Mouse (Mus musculus): ENCODE results near the gene Pip4k2a.
"Not testable (repeated sequence)": the region's sequence is repeated elsewhere in the genome, so short reads cannot be mapped to it uniquely, and the experiment has no call there.

The Pip4k2a gene

DNA sequence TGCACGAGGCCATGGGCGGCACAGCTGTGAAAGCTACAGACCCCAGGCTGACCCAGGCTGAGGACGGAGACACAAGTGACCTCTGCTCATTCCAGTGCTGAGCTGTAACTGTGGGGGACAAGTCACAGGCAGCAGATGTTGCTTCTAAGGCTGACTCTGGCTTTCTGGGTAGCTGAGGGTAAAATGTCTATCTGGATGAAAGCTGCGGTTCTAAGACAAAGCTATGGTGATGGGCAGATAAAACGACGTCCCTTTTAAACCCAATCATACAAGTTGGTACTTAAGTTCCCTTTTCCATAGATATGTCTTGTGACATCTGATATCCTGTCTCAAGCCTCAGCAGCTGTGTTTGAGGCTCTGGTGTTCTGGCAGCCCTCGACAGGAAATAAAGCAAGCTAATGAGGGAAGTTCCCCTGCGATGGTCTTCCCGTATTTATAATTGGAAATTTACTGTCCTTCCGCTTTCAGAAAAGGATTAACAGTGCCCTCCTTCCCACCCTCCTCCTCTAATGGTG lies 100.1 kb downstream of the Pip4k2a start:
- DNase-seq (ENCODE audit: low read depth, low spot score) = no peak

DNA sequence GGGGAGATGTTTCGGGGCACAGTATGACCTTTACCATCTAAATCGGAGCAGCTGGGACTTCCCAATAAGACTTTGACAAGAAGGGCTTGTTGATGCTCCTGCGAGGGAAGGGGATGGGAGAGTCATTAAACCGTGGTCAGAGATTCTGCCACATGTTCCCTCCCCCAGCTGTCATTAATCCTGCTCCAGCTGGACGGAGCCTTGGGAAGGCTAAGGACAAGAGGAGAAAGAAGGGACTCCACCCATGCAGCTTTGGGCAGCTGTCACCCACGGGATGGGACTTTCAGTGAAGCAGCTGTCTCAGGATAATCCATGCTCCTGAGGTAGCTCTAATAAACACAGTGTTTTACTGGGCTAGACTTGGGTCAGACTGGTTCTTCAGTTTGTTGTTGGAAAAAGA lies 101.9 kb downstream of the Pip4k2a start:
- no peak for DNase-seq (ENCODE audit: low read depth, low spot score)

DNA sequence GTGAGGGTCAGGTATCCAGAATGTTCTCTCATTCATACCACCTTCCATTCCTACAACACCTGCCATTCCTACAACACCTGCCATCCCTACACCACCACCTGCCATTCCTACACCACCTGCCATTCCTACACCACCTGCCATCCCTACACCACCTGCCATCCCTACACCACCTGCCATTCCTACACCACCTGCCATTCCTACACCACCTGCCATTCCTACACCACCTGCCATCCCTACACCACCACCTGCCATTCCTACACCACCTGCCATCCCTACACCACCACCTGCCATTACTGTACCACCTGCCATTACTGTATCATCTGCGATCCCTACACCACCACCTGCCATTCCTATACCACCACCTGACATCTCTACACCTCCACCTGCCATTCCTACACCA lies 104.6 kb downstream of the Pip4k2a start:
- not testable (repeated sequence) for DNase-seq (ENCODE audit: low read depth, low spot score)

DNA sequence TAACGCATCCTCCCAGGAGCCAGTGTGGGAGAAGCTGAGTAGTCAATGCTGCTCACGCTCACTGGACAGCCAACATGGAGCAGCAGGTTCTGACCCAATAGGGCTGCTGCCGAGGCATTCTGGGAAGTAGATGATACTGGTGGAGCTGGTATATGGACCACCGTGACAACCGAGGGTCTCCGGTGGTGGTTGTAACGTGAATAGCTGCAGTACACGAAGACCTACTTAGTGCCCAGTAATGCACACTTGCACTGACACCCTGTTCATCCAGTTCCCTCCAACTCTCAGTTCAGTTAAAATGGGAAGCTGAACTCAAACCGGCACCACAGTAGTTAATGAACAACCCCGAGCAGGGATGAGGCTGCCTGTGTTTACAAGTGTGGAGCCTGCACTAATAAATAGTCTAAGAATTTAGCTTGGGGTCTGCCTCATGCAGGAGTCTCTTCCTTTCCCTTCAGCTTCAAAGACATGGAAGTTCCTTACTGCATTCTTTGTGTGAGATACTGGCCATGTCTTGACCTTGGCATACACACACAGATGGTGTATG lies 105.9 kb downstream of the Pip4k2a start:
- no peak for DNase-seq (ENCODE audit: low read depth, low spot score)

DNA sequence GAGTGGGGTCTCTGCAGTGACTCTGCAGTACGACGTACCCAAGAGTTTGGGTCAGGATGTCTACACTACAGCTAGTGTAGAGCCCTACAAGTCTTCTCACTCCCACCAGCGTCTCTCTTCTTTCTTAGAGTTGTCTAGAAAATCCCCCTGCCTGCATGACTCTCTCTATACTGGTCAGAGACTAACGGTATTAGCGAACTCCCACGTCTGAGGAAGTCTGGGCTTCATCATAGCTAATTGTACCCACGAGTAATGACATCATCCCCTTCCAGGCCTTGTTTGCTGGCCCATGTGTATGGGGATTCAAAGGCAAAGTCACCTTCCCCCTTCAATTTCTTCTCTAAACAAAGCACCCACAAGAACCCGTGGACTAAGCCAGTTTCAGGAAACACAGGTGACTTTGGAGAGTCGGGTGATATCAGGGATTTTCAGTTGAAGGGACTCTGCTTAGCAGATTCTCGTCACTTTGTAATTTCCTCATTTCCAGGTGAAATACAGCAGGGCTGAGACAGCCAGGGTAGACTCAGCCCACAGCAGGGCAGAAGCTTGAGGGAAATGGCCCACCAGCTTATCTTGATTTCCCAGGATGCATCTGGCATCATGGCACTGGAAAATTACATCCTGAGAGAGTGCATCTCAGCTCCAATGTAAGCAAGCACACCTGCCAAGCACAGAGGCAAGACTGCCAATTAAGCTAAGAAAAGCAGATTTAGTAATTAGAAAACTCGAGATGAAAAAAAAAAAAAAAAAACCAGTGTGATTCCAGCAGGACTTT lies 107.5 kb downstream of the Pip4k2a start:
- no peak for DNase-seq (ENCODE audit: low read depth, low spot score)

DNA sequence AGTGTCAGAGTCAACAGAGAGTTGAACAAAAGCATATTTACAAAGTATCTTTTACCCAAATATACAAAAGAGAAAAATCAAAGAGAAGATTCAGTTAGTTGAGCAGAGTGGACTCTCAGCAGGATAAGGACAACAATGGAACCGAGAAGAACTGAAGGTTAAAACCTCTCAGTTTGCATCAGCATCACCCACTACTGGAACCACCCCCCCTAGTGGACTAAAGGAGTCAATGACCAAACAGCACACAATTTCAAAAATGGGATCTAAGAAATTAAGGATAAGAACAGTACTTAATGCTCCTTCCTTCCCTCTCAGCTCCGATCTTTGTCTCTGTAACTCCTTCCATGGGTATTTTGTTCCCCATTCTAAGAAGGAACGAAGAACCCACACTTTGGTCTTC lies 113.6 kb downstream of the Pip4k2a start:
- peak; percentile 16 for DNase-seq (ENCODE audit: low read depth, low spot score)

DNA sequence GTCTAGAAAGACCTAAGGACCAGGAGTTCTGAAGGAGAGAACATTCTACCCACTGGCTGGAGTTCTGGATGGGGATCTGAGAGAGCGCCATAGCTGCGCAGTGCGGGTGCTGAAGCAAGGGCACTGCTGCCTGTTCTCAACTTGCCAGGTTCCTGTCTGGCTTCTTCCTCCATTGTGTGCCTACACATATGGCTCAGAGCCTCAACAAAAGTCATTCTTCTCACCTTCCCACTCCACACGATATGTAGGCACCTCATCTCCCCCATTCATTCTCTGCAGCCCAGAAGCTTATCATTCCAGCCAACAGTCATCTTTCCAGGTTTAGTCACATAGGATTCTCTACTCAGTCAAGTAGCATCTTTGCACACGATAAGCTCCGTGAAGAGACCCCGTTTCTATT lies 123.3 kb downstream of the Pip4k2a start:
- no peak for DNase-seq (ENCODE audit: low read depth, low spot score)

DNA sequence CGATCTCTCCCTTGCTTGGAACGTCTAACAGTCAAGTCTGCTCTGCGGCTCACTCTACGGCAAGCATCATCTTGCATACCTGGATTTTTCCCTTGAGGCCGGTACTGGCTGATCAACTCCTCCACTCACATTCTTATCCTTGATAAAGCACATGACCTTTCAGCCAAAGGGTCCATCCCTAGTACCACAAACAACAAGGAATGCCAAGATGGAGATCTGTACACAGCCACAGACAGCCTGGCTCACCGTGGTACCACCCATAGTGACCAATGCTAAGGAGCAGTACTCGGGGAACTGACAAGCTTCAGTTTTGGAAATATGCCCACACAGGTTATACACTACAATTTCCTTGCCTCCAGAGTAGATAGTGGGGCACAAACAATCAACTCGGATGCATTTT lies 123.9 kb downstream of the Pip4k2a start:
- DNase-seq (ENCODE audit: low read depth, low spot score) = no peak

DNA sequence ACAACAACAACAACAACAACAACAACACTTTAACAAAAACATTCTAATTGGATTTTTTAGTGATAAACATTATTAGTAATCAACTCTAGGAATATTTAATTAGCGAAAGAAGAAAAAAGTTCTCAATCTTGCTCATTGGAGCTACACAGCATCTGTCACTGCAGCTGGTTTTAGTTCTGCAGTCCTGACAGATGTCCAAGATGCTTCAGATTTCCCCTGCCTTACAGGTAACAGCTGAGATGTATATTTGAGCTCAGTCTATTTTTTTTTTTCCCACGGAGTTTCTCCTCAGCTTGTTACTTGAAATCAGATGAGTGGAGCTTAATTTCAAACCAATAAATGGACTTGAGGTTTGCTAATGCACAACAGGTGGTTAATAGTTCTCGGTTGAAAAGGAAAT lies 124.5 kb downstream of the Pip4k2a start:
- no peak for DNase-seq (ENCODE audit: low read depth, low spot score)

DNA sequence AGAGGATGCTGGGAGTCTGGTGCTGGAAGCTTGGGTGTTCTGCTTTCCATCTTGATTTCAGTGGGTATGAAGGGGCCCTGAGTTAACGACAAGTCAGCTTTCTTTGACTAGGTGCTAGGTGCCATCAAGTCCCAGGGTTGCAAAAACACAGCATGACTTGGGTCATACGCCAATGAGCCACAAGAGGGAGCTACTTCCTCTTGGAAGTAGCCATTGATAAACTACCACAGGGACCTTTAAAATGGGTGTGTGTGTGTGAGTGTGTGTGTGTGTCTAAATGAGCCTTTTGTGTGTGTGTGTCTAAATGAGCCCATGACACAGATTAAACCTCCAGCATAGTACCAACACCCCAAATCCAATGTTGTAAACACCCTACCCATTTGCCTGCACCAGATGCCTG lies 125.1 kb downstream of the Pip4k2a start:
- DNase-seq (ENCODE audit: low read depth, low spot score) = peak; percentile 71

DNA sequence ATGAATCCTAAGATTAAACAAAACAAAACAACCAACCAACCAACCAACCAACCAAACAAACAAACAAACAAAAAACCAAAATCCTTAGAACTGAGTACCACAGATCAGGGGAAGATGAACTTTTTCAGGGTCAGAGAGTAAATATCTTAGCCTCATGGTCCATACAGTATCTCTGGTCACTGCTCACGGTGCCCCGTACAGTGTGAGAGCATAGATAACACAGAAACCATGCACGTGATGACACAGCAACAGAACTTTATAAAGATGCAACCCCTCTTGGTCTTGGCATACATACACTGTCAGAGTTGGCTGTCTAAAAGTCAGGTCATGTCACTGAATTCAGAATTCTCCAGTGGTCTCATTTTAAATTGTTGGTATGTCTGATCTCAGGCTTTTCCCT lies 126.8 kb downstream of the Pip4k2a start:
- DNase-seq (ENCODE audit: low read depth, low spot score) = no peak

DNA sequence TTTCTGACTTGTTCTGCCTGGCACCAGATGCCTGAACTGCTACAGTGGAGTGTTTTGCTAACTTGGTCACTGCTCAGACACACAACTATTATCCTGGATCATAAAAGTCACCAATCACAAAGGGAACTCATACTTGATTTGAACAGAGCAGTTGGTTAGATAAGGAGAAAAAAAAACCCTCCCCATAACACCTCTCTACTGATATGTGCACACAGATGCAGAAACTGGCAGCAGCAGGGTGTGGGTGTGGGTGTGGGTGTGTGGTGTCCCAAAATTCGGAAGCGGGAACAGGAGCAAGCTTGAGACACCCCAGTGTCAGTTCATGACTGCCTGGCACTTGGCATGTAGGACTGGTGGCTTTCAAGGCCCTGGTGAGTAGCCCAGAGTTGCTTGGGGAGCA lies 130.9 kb downstream of the Pip4k2a start:
- DNase-seq (ENCODE audit: low read depth, low spot score) = no peak

DNA sequence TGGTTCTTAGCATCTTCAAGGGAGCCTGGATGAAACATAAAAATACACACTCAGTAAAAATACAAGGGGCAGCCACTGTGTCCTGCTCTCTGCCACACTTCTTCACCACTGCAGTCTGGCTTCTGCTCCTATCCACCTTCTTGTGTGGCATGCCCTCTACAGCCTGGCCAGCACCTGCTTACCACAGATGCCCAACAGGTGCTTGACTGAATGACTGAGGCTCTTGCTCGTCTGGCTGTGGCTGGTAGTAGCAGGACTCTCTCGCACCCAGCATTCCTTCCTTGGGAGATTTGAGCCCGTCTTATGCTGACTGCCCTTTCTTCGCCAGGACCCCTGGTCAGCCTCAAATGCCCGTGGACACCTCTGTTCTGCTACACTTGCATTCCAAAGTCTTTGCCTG lies 133.2 kb downstream of the Pip4k2a start:
- DNase-seq (ENCODE audit: low read depth, low spot score) = no peak

DNA sequence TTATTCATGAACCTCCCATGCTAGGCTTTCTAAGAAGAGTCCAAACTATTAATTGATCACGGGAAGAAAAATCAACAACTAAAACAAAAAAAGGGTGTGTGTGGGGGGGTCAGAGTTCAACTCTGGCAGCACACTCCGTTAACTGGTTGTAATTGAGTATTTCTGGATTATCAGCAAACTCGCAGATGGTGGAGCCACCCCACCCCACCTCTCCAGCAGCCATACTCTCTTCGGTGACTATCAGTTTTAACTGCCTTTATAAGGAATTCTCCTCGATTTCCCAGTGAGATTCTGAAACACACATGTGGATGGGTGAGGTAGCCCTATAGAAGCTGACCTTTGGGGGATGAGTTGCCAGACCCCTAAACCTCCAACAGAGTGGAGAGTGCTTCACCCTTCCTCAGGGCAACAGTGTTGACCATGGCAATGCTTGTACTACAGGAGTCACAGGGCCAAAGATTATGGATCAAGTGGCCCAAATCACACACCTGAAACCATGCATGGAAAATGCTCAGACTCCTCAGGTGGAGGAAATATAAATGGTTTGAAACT lies 136.2 kb downstream of the Pip4k2a start:
- no peak for DNase-seq (ENCODE audit: low read depth, low spot score)

DNA sequence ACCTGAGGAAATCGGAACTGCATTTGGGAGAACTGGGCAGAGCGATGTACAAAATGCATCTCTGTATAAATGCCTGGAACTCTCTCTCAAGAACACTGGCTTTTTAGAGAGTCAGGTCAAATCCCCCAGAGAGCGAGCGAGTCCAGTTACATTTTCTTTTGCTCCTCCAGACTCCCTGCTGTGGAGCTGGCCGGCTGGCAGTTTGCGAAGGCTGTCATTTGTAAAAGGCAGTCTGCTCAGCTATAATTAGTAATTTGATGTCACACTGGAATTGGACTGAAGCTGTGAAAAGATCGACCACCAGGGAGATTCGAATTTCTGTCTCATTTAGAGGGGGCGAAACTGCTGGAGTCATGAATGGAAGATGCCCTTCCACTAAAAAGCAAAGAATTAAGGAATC lies 137.2 kb downstream of the Pip4k2a start:
- peak; percentile 17 for DNase-seq (ENCODE audit: low read depth, low spot score)

DNA sequence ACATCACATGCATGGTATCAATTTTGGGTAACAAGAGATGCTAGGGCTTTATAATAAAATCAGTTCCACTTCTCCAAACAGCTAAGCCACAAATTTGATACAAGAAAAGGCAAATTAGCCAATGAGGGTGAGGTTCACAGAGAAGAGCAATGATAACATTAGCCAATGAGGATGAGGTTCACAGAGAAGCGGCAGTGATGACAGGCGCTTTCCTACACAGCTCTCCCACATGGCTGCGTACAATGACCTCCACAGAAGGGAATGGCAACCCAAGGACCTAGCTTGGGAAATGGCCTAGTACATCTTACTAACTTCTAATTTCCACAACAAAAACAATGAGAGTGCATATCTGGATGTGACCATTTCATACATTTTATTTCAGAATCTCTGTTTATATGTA lies 140.0 kb downstream of the Pip4k2a start:
- DNase-seq (ENCODE audit: low read depth, low spot score) = no peak

DNA sequence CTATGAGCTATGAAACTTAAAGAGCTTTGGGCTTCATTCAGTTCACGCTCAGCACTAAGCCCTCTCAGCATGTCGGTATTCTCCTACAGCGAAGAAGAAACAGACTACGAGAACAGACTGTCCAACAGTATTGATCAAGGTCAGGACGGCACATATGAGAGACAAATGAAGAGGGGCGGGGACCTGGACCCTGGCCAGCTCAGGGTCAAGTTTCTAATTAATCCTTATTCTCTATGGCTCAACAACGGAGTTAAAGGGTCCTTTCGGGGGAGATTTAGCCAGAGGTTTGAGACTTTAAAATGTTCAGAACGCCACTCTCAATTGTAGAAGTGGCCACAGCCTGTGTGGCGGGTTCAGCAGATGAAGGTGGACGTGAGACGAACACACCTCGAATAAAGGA lies 141.5 kb downstream of the Pip4k2a start:
- no peak for DNase-seq (ENCODE audit: low read depth, low spot score)

DNA sequence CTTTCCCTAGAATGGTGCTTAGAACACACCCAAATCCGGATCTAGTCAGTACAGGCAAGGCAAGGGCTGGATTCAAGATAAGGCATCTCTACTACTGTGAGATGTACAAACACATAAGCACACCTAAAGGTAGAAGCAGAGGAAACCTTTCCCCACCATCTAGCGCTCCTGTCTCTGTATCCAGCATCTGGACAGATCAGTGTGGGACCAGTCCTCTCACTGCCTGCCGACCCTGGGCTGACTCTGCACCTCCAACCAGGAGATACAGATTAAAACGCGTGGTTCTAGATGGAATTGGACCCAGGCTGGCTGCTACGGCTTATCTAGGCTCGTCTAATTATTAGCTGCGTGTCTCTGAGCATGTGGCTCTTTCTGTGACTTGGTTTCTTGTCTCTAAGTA lies 142.7 kb downstream of the Pip4k2a start:
- DNase-seq (ENCODE audit: low read depth, low spot score) = no peak

DNA sequence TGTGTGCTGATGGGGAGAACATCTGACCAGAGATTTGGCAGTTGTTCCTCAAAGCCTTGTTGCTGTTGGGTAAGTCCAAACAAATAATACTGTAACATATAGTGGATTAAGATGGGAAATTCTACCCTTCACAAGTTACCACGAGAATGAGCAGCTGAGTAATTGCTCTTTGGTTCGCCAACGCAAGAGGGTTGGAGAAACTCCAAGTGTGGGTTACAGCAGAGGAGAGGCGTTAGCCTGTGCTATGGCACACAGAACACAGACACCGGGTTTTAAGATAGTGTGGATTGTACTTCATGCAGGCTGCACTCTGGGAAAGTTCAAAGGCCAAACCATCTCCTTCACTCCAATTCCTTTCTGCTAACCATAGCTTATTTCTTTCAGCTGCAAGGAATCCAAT lies 144.6 kb downstream of the Pip4k2a start:
- DNase-seq (ENCODE audit: low read depth, low spot score) = no peak

DNA sequence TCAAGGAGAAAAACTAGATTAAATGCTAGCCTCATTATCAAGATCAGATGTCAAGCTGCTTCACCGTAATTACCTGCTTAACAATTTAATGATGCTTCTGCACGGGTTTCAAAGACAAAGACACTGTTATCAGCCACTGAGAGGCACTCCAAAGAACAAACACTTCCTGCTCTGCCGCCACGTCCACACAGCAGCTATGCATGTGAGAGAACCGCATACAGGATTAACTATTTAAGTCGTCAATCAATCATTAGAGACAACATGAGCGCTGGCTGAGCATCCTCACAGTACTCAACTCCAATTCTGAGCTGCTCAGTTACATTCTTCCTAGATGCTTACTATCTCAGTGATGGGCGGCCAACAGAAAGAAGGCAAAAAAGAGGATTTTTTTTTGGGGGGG lies 147.3 kb downstream of the Pip4k2a start:
- no peak for DNase-seq (ENCODE audit: low read depth, low spot score)

DNA sequence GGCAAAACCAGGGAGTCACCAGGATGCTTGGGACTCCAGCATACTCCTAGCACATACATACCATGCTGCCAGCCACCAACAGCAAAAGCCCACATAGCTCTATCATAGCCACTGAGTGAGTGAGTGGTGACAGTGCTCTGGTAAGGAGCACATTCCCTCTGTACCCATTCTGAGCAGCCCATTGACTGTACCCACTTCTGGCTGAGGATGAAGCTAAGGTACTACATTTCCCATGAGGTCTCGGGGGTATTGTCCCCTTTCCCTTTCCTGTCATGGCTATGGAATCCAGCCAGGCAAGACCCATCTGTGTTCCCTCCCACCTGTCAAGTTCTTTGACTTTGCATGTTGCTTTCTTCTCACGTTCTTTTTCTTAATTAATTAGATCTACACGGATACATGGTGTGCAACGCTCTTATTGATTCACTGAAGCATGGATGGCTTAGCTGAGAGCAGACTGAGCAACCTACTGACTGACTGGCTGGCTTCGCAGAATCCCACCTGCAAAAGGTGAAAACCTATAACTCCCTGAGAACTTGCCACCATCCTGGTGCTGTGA lies 149.8 kb downstream of the Pip4k2a start:
- DNase-seq (ENCODE audit: low read depth, low spot score) = no peak

DNA sequence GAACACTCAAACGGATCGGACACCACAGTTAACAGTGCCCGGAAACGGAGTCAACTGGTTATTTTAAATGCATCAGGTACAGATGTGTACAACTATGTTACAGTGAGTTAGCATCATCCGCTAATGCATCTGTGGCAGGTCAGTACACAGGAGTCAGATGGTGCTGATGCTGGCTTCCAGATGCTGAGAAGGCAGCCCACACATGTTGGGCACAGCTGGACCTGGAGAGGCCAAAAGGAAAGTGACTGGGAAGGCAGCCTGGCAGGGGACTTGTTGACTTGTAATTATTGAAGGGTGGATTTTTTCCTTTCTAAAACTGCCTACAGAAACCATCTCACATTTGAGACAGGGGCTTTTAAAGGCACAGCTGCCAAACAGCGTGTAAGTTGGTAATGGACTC lies 155.4 kb downstream of the Pip4k2a start:
- DNase-seq (ENCODE audit: low read depth, low spot score) = no peak

DNA sequence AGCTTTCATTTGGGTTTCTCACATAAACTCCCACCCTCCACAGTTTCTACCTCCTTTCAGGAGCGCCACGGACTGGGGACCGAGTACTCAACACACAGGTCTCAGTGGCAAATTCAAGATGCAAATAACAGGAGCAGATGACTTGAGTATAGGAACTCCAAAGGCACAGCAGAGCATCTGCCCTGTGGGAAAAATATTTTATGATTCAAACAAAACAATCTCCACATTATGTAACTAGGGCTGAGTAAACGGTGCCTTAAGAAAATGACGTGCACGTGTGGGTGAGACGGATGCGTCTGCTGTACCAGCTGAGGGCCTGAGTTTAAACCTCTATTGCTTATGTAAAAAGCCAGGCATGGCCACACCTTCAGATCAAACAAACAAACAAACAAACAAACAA lies 156.9 kb downstream of the Pip4k2a start:
- DNase-seq (ENCODE audit: low read depth, low spot score) = no peak
